Mouse (Mus musculus) spleen, postnatal 4 days (tissue): ENCODE data around the gene Prdm8.
A peak's percentile ranks its signal among the peaks of the same experiment; 100 is the strongest.

ENCODE experiments used
- DNase-seq, 2 experiments: peaks; one replicate each; pipeline ENCODE4 v3.0.0; 2022; ENCODE audit warnings: low spot score in 2 of 2

Prdm8 gene

DNA sequence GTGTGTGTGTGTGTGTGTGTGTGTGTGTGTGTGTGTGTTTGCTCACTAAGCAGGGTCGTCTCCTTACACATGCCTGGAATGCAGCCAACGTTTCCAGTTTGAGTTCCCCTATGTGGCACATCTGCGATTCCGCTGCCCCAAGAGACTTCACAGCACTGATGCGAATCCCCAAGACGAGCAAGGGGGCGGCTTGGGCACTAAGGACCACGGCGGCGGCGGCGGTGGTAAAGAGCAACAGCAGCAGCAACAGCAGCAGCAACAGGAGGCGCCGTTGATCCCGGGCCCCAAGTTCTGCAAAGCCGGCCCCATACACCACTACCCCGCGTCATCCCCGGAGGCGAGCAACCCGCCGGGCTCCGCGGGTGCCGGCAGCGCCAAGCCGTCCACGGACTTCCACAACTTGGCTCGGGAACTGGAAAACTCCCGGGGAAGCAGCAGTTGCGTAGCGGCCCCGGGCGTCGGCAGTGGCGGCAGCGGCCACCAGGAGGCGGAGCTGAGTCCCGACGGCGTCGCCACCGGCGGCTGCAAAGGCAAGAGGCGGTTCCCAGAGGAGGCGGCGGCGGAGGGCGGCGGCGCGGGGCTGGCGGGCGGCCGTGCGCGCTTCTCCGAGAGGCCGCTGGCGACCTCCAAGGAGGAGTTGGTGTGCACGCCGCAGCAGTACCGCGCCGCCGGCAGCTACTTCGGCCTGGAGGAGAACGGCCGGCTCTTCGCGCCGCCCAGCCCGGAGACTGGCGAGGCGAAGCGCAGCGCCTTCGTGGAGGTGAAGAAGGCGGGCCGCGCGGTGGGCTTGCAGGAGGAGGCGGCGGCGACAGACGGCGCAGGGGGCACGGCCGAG lies 18.2 kb downstream of the Prdm8 start:
- peak; percentile 58 to 88 for DNase-seq

DNA sequence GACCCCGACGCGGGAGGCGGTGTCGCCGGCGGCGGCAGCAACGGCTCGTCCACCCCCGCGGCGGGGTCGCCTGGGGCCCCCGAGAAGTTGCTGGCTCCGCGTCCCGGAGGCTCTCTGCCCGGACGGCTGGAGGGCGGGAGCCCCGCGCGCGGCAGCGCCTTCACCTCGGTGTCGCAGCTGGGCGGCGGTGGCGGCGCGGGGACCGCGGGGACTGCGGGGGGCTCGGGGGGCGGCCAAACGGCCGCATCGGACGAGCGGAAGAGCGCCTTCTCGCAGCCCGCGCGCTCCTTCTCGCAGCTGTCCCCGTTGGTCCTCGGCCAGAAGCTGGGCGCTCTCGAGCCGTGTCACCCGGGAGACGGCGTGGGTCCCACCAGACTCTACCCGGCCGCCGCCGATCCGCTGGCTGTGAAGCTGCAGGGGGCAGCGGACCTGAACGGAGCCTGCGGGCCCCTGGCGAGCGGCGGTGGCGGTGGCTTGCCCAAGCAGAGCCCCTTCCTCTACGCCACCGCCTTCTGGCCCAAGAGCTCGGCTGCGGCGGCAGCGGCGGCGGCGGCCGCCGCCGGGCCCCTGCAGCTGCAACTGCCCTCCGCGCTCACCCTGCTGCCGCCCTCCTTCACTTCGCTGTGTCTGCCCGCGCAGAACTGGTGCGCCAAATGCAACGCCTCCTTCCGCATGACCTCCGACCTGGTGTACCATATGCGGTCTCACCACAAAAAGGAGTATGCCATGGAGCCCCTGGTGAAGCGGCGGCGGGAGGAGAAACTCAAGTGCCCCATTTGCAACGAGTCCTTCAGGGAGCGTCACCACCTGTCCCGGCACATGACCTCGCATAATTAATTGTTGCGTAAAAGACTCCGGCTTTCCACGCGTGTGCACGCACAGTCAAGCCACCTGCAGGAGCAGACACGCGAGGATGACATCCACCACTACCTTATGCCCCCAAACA lies 19.1 kb downstream of the Prdm8 start:
- no peak for DNase-seq

DNA sequence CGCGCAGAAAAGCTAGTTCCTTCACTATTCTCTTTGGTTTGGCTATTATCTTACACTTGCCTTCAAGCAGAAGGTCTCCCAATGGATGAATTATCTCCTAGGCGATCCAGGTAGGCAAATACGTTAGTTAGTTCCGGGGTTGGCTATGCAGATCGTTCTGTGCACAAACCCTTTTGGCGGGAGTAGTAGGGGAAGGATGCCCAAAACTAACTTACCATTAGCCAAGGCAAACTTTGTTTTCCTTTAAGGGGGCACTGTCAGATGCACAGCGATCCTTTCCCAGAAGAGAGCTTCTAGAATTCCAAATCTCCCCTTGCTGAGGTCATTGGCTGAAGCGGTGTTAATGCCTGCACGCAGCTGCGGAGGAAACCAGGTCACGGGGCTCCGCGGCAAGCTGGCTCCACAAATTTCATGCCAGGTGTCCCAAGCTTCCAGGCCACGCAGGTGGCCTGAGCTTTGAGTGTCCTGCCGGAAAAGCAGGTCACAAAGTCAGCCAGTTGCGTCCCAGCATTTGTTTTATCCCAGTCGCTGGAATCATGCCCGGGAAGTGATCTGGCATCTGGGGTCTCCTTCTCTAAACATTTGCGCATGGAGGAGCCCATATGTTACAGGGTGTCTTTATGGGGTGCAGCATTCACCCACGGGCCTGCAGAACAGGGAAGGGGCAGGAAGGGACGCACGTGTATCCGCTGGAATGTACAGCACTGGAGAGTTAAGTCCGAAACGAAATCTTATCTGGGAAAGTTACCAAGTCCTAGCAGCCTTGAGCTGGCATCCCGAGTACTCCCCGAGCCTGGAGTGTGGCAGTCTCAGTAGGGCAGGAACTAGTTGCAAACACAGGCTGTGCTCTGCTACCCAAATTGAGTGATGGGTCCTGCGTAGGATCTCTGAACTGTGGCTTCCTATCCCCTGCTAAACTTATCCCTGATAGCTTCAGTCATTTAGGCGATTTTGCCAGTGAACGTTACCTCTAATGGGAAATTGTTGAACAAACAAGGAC lies 22.5 kb downstream of the Prdm8 start:
- DNase-seq: no peak

DNA sequence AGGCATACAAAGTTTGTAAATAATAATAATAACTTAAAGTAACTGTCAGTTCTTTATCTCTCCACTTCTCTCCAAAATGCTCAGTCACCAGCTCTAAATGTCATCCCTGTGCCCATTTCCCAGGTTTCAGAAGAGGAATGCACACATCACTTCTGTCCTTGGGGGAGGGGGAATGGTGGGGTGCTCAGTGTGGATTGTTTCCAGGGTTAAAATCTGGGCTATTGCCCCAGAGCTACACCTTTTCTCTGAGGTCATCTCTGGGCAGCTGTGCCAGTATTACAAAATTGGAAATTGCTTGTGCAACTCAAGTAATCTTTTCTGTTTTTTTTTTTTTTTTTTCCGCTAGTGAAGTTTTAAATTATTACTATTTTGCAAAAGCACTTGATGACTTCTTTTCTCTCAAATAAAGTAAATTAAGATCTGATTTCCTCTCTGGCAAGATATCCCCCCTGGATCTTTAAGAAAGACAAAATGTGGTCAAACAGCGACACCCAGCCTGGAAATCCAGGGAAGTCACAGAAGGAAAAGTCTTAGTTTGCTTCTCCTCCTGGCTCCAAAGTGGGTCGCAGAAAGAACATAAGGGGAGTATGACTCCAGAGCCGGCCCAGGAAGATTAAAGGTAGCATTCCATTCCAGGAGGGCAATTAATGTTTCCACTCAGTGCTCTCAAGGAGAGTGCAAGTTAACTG lies 25.4 kb downstream of the Prdm8 start:
- no peak for DNase-seq

DNA sequence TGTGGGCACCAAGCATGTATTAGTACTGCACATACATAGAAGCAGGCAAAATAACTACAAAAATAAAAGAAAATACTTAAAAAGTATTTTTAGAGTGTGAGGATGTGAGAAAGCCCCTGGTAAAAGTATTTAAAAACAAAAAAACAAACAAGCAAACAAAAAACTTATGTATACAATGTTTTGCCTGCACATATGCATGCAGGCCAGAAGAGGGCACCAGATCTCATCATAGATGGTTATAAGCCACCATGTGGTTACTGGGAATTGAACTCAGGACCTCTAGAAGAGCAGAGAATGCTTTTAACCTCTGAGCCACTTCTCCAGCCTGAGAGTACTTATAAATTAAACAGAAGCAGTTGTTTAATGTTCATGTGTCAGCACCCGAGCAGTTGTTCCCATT lies 28.0 kb downstream of the Prdm8 start:
- no peak for DNase-seq

DNA sequence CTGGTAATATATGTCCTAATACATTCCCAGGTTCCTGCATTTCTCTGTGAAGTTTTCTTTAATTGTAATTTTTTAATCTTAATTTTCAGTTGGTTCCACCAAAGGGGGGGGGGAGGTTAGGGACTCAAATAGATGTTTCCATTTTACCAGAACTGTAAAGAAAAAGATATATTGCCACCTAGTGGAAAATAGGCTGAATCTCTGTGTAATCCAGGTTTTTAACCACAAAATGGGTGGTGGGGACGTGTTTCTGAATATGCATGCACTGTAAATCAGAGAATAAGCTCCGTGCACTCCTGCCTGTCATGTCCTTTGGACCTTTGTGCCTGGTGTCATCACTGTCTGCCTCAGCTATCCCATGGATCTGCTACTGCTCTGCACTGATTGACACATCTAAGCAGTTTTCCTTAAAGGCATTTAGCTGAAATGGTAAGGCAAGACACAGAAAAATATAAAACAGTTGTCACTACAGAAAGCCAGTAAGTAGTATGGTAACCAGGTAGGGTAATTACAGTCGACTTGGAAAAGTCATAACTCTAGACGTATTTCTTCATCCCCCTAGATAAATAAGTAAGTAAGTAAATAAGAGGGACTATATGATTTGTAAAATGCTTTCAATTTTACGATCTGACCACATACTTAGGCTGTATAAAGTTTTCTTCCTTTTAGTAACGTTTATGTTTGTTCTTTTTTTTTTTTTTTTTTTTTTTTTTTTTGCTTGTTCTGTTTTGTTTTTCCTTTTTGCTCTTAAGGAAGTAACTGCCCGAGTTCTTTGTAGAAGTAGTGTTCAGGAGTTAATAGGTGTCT lies 31.6 kb downstream of the Prdm8 start:
- no peak for DNase-seq

DNA sequence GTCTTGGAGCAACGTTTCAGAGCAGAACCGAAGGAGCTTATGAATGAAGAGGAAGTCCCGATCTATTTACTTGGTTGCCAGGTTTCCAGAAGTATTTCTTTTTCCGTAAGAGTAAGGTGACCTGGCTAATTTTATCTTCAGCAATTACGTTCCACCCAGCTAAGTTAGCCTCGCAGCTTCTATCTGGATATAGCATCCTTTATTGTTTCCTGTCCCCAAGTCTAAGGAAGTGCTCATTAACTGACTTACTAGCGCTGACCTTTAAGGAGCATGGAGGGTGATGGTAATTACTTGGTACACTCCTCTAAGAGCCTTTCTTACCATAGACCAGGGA lies 32.2 kb downstream of the Prdm8 start:
- no peak for DNase-seq

DNA sequence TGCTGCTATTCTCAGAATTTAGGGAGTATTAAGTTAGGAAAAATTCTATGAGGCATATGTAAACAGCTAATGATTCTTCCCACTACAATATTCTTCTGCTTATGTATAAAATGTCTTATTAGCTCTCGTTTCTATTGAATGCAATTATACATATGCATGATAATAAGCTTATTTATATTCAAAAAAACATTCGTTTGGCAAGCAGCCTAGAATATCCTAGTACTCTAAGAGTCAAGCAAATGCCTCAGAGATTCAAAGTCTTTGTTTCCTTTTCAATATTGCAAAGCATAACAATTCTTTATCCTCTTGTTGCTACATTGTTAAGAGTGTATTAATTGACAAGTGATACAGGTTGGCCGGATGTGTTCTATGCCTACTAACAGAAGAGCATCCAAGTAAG lies 34.6 kb downstream of the Prdm8 start:
- no peak for DNase-seq

DNA sequence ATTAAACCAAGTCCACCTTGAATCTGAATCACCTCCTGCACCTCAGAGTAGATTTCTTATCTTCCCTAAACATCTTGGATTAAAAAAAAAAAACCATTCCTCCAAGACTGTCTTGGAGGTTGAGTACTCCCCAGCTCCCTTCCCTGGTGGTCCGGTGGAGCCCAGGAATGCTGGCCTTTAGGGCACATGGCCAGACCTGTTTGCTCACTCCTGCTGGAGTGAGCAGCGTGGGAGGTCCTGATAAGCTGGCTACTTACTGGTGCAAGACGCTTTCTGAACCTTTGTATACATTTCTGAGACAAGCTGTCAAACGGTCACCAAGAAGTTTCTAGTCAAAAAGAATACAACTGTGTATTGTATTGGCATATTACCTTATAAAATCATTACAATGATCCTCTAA lies 36.0 kb downstream of the Prdm8 start:
- DNase-seq: no peak

DNA sequence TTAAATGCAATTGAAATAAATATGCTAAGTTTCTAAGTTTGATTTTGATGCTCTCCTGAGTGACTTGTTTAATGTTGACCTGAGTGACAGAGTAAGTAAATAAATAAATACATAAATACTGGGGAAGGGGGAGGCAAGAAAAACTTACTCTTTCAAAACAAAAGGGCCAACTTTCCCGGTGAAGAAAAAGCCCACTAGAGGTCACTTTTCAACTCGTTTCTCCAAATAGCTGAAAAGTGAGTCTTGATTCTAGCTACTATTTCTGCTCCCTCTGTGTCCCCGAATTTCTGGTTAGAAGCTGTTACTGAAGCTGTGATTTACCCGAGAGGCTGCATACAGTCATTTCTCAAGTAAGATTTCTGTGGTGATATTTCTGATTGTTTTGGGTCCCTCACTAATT lies 45.5 kb downstream of the Prdm8 start:
- DNase-seq: no peak

DNA sequence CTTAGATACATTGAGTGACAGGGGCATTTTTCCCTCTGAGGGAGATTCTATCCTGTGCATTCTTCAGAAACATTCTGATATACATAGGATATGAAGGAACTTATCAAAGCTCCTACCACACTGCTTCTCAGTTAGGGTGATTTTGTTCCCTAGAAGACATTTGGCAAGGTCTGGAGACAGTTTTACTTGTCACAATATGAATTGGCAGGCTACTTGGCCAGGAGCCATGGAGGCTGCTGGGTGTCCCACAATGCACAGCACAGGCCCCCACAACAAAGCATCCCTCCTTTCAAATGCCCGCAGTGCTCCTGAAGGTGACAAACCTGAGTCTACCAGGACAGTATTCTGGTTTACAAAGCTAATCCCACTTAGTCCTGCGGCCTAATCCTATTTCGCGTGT lies 55.0 kb downstream of the Prdm8 start:
- DNase-seq: no peak

DNA sequence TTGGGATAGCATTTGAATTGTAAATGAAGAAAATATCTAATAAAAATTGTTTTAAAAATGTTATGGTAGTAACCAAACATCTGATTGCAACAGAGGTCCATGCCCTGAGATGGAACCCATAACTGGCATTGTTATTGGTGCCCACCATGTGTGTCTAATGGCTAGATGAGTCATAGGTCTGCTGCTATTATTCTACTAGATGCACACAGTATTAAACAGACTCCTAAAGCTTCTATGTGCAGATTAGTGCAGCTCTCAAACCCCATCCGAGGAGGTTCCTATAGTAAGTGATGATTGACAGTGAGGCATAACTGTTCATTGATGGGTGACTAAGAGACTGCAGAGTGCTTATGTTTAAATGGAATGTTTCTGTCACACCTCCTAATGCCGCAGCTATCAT lies 59.7 kb downstream of the Prdm8 start:
- DNase-seq: no peak

DNA sequence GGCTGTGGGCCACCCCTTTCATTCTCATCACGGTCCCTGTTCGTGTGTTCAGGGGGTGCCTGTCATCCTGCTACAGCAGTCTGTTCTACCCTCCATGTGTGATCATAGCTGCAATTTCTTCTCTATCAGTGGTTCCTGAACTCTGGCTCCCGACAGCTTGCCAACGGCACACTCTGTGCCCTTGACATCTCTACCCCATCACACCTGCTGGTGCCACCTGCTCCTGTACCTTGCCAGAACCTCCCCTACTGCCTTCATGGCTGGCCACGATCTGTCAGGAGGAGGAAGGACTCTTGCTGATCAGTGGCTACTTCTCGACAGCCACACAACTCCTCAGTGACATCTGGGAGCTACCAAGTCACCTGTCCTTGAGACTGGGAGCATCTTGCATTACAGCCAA lies 62.5 kb downstream of the Prdm8 start:
- no peak for DNase-seq

DNA sequence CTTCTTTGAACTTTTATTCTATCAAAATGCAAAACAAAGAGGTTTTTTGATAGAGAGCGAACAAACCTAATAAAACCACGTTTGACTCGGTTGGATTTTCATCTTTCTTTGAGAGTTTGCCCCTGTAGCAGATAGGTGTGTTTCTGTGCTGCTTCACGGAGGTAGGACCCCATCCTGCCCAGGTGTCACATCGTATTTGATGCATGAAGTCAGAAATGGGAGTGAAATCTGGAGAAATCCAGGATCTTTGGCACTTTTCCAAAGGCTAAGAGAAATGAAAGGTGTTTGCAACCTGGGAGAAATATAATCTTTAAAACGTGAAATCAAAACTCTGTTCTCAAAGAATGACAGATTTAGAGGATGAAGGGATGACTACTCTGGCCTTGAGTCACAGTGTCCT lies 71.5 kb downstream of the Prdm8 start:
- DNase-seq: no peak
